Mouse (Mus musculus) C2C12 (cell line): Measurements from ENCODE around the gene Ilvbl.

Experiments used
- CEBPB ChIP-seq: IDR thresholded peaks from one replicate; pipeline ENCODE4 v1.6.1; 2011; ENCODE audit warnings: low read depth, mild to moderate bottlenecking, control low read depth, moderate library complexity
- CTCF ChIP-seq: IDR thresholded peaks from one replicate; pipeline ENCODE4 v1.5.1; 2011; ENCODE audit not compliant: control insufficient read depth, insufficient read depth, insufficient read length
- FOSL1 ChIP-seq: IDR thresholded peaks from one replicate; pipeline ENCODE4 v1.8.0; 2011; ENCODE audit warnings: mild to moderate bottlenecking, low read length; ENCODE audit not compliant: poor library complexity, insufficient read depth, severe bottlenecking
- MAX ChIP-seq: IDR thresholded peaks from one replicate; pipeline ENCODE4 v1.6.1; 2011; ENCODE audit warnings: mild to moderate bottlenecking, control low read depth
- MYOD1 ChIP-seq: IDR thresholded peaks from one replicate; pipeline ENCODE4 v1.6.1; 2011; ENCODE audit warnings: low read depth; ENCODE audit not compliant: control insufficient read depth, insufficient read length
- MYOG ChIP-seq: IDR thresholded peaks from one replicate; pipeline ENCODE4 v1.6.1; 2011; ENCODE audit not compliant: control insufficient read depth, insufficient read length; ENCODE audit errors: extremely low read depth
- USF1 ChIP-seq: IDR thresholded peaks from one replicate; pipeline ENCODE4 v1.6.1; 2011; ENCODE audit warnings: low read depth, mild to moderate bottlenecking, control low read depth, moderate library complexity

GRCm38 (mm10) chr10:78569686-78570085, 4.5 kb upstream of the Ilvbl start:
- TF ChIP-seq CEBPB (no peak), CTCF (no peak), MAX (no peak), MYOG (no peak), USF1 (no peak), MYOD1 (no peak), FOSL1 (no peak)
